Mouse (Mus musculus) forebrain, embryonic 14.5 days (tissue): ENCODE measurements around the gene Map2k3. TPM values are rescaled to one million over a fixed set of nuclear protein-coding genes. Genes with fewer than 3 reads are reported as not detected.

Experiments used
- ATAC-seq: fragments of 200-750 bp; cut with Nextera tagmentation; 2 replicates; pipeline ENCODE4 v1.8.0; 2017; ENCODE audit warnings: mild to moderate bottlenecking, moderate library complexity
- DNase-seq: peaks from one replicate; pipeline ENCODE4 v3.0.0-alpha.2; 2015; ENCODE audit warnings: low spot score
- H3K27ac ChIP-seq: fragments of 300-500 bp; sonication (generic); 2 replicates; pipeline ENCODE4 v1.5.1; 2014; ENCODE audit warnings: low read depth, mild to moderate bottlenecking, control low read depth, low read length, moderate library complexity
- H3K27me3 ChIP-seq: fragments of 300-500 bp; sonication (generic); replicated peaks from 2 replicates; pipeline ENCODE4 v1.6.1; 2014; ENCODE audit warnings: low read length, control low read depth, mixed read lengths; ENCODE audit not compliant: control insufficient read depth, insufficient read depth
- H3K36me3 ChIP-seq: fragments of 300-500 bp; sonication (generic); 2 replicates; pipeline ENCODE4 v1.6.1; 2014; ENCODE audit warnings: low read length, control low read depth; ENCODE audit not compliant: control insufficient read depth, insufficient read depth
- H3K4me1 ChIP-seq: fragments of 300-500 bp; sonication (generic); 2 replicates; pipeline ENCODE4 v1.6.1; 2014; ENCODE audit warnings: antibody characterized with exemption, low read length, control low read depth; ENCODE audit not compliant: control insufficient read depth, insufficient read depth
- H3K4me2 ChIP-seq: fragments of 300-500 bp; sonication (generic); 2 replicates; pipeline ENCODE4 v1.6.1; 2014; ENCODE audit warnings: mild to moderate bottlenecking, control low read depth, low read length
- H3K4me3 ChIP-seq: fragments of 300-500 bp; sonication (generic); 2 replicates; pipeline ENCODE4 v1.5.1; 2014; ENCODE audit warnings: low read depth, low read length, control low read depth
- H3K9ac ChIP-seq: fragments of 300-500 bp; sonication (generic); 2 replicates; pipeline ENCODE4 v1.6.1; 2014; ENCODE audit warnings: mild to moderate bottlenecking, low read length, control low read depth, moderate library complexity
- H3K9me3 ChIP-seq: fragments of 300-500 bp; sonication (generic); replicated peaks from 2 replicates; pipeline ENCODE4 v1.6.1; 2016; ENCODE audit warnings: low read length, control low read depth, mixed read lengths; ENCODE audit not compliant: control insufficient read depth
- whole genome bisulfite sequencing: fragments of 180-500 bp; shearing (Covaris S2); extraction: QIAGEN DNeasy Blood & Tissue Kit; methylation state at CpG from one replicate; pipeline ENCODE4 v1.1.7; 2014; 5-methylcytosine and 5-hydroxymethylcytosine counted together
- polyA plus RNA-seq: library from polyadenylated mRNA; unstranded; fragments of >200 nt; fragmentation: Nextera tagmentation; extraction: Ambion mirVana; gene quantifications from 2 replicates; pipeline ENCODE4 v1.2.1, GENCODE M21; 2014

Gene Map2k3
- polyA plus RNA-seq, 1 experiment from 2014 or later = 23.7 TPM

- H3K36me3 ChIP-seq = peaks cover 47% of the 10 kb centered on the region
- ATAC-seq (no peak), DNase-seq (no peak)
- no peaks in the 10 kb centered on the region for H3K9me3 ChIP-seq
- H3K27me3 ChIP-seq = no peaks in the 10 kb centered on the region
- H3K9ac ChIP-seq = no peak overlapping the region
- H3K27ac ChIP-seq = no peak overlapping the region
- WGBS = 94% methylated on average over 9 of the region's 9 CpGs
- H3K4me2 ChIP-seq = no peak overlapping the region
- no peaks in the 10 kb centered on the region for H3K4me1 ChIP-seq
- no peak overlapping the region for H3K4me3 ChIP-seq
Measured at GRCm38 (mm10) chr11:60942263-60943015, 10.6 kb downstream of the Map2k3 start.

- H3K27me3 ChIP-seq = no peaks in the 10 kb centered on the region
- no peaks in the 10 kb centered on the region for H3K4me1 ChIP-seq
- H3K9ac ChIP-seq = no peak overlapping the region
- no peaks in the 10 kb centered on the region for H3K9me3 ChIP-seq
- H3K4me3 ChIP-seq = no peak overlapping the region
- H3K36me3 ChIP-seq = peaks cover 68% of the 10 kb centered on the region
- no peak for DNase-seq
- ATAC-seq = no peak
- 70% methylated on average over 4 of the region's 4 CpGs for WGBS
- no peak overlapping the region for H3K27ac ChIP-seq
- H3K4me2 ChIP-seq = no peak overlapping the region
Measured at GRCm38 (mm10) chr11:60945003-60945402, 13.2 kb downstream of the Map2k3 start.

GRCm38 (mm10) chr11:60951896-60952295 lies 20.1 kb downstream of the Map2k3 start:
- Histone ChIP-seq H3K36me3 (peaks cover 42% of the 10 kb centered on the region), H3K4me1 (no peaks in the 10 kb centered on the region), H3K9me3 (no peaks in the 10 kb centered on the region), H3K4me2 (no peak overlapping the region), H3K4me3 (no peak overlapping the region), H3K9ac (no peak overlapping the region), H3K27me3 (no peaks in the 10 kb centered on the region), H3K27ac (no peak overlapping the region)
- ATAC-seq = no peak
- no peak for DNase-seq
- WGBS = 96% methylated on average over 5 of the region's 5 CpGs

- 92% methylated on average over 3 of the region's 3 CpGs for WGBS
- no peak overlapping the region for H3K27ac ChIP-seq
- no peak for ATAC-seq
- H3K4me2 ChIP-seq = no peak overlapping the region
- H3K4me3 ChIP-seq = no peak overlapping the region
- no peaks in the 10 kb centered on the region for H3K4me1 ChIP-seq
- H3K9ac ChIP-seq = no peak overlapping the region
- H3K36me3 ChIP-seq = peaks cover 38% of the 10 kb centered on the region
- H3K27me3 ChIP-seq = no peaks in the 10 kb centered on the region
- H3K9me3 ChIP-seq = no peaks in the 10 kb centered on the region
- DNase-seq = no peak
Measured at GRCm38 (mm10) chr11:60952362-60952761, 20.5 kb downstream of the Map2k3 start.

- Histone ChIP-seq H3K4me1 (no peaks in the 10 kb centered on the region), H3K27ac (no peak overlapping the region), H3K9ac (no peak overlapping the region), H3K36me3 (peaks cover 33% of the 10 kb centered on the region), H3K27me3 (no peaks in the 10 kb centered on the region), H3K4me3 (no peak overlapping the region), H3K4me2 (no peak overlapping the region), H3K9me3 (no peaks in the 10 kb centered on the region)
- 95% methylated on average over 6 of the region's 6 CpGs for WGBS
- ATAC-seq (no peak), DNase-seq (no peak)
Measured at GRCm38 (mm10) chr11:60952986-60953385, 21.2 kb downstream of the Map2k3 start.

GRCm38 (mm10) chr11:60953803-60954202 lies 22.0 kb downstream of the Map2k3 start:
- ATAC-seq = peak; percentile 99
- Histone ChIP-seq H3K27me3 (no peaks in the 10 kb centered on the region), H3K27ac (no peak overlapping the region), H3K36me3 (peaks cover 26% of the 10 kb centered on the region), H3K4me1 (no peaks in the 10 kb centered on the region), H3K4me3 (no peak overlapping the region), H3K9ac (no peak overlapping the region), H3K4me2 (0 out of 2 replicates have a peak overlapping the region, but pooled peaks have one; percentile 19), H3K9me3 (no peaks in the 10 kb centered on the region)
- DNase-seq = peak; percentile 95
- WGBS = 5% methylated on average over 15 of the region's 15 CpGs

- Histone ChIP-seq H3K9ac (no peak overlapping the region), H3K4me2 (no peak overlapping the region), H3K4me1 (no peaks in the 10 kb centered on the region), H3K4me3 (no peak overlapping the region), H3K36me3 (peaks cover 20% of the 10 kb centered on the region), H3K27me3 (no peaks in the 10 kb centered on the region), H3K27ac (no peak overlapping the region), H3K9me3 (no peaks in the 10 kb centered on the region)
- WGBS = 73% methylated on average over 10 of the region's 10 CpGs
- ATAC-seq = no peak
- DNase-seq = no peak
Measured at GRCm38 (mm10) chr11:60954255-60955104, 22.6 kb downstream of the Map2k3 start.

- H3K27ac ChIP-seq = no peak overlapping the region
- no peak for ATAC-seq
- WGBS = 77% methylated on average over 9 of the region's 9 CpGs
- no peaks in the 10 kb centered on the region for H3K9me3 ChIP-seq
- DNase-seq = no peak
- no peaks in the 10 kb centered on the region for H3K27me3 ChIP-seq
- peaks cover 13% of the 10 kb centered on the region for H3K36me3 ChIP-seq
- no peak overlapping the region for H3K4me3 ChIP-seq
- H3K4me2 ChIP-seq = no peak overlapping the region
- H3K9ac ChIP-seq = no peak overlapping the region
- H3K4me1 ChIP-seq = no peaks in the 10 kb centered on the region
Measured at GRCm38 (mm10) chr11:60955621-60956383, 24.0 kb downstream of the Map2k3 start.
